ENCODE assay signal across 8 mouse cellular contexts in genomic region chr3:145937505-145938404, GRCm38 (mm10). TPM values are rescaled to one million over a fixed set of nuclear protein-coding genes. Genes with fewer than 3 reads are reported as not detected.
DNase-seq lines count a peak whose midpoint lies in the region; ATAC-seq and TF ChIP-seq lines count a peak whose summit lies in the region.

2410004B18Rik (plus strand) TSS chr3:145938014.

- H3K27me3 ChIP-seq in Patski: no peaks in the 10 kb centered on the region
- H3K27me3 ChIP-seq in hindbrain, embryonic 12.5 days: no peaks in the 10 kb centered on the region

- H3K27ac ChIP-seq in hindbrain, embryonic 12.5 days: peak within 1 kb of the TSS; percentile 81

- DNase-seq in Patski (ENCODE audit: low read depth, low spot score): peak; percentile 79
- peak; percentile 96 to 97 for DNase-seq in cerebellum, postnatal 10 days
- peak; percentile 73 to 89 for DNase-seq in frontal cortex, postnatal 10 days (ENCODE audit: low spot score in 2 of 2)
- peak; percentile 89 to 92 for DNase-seq in layer of hippocampus, postnatal 14 days (ENCODE audit: low spot score in 2 of 2)
- peak; percentile 94 for DNase-seq in lung, postnatal 10 days
- peak; percentile 93 for DNase-seq in ovary, postnatal 14 days (ENCODE audit: low spot score)
- DNase-seq in thymus, postnatal 10 days (ENCODE audit: low spot score in 2 of 2): peak; percentile 80 to 95

- H3K9me3 ChIP-seq in hindbrain, embryonic 12.5 days (replicated peaks): no peaks in the 10 kb centered on the region

- H3K9ac ChIP-seq in hindbrain, embryonic 12.5 days: peak within 1 kb of the TSS; percentile 94

- H3K4me2 ChIP-seq in hindbrain, embryonic 12.5 days (replicated peaks): peak within 1 kb of the TSS; percentile 77

- ATAC-seq in Patski: peak; percentile 93
- peak; percentile 96 for ATAC-seq in hindbrain, embryonic 12.5 days (ENCODE audit: low FRiP score)

- peaks cover 22% of the 10 kb centered on the region for H3K4me1 ChIP-seq in hindbrain, embryonic 12.5 days

- peaks cover 21% of the 10 kb centered on the region for H3K36me3 ChIP-seq in hindbrain, embryonic 12.5 days

- TF ChIP-seq CTCF in Patski (IDR thresholded peaks at IDR 0.05): no peak

- H3K4me3 ChIP-seq in hindbrain, embryonic 12.5 days: peak within 1 kb of the TSS; percentile 97

- in situ Hi-C loops in Patski (cut with MboI; ENCODE audit: low pct_unique_long_range_greater_than_20kb): no loop called here

- POLR2A ChIA-PET in Patski (lab: Charles Lee): interaction anchor here (0.8 to 1.1 kb wide), 4 partner anchors 13 to 240 kb away, joined by 3 to 4 read pairs (median 3); no protein-coding TSS in a partner anchor

- 2% methylated on average over 46 of the region's 70 CpGs for WGBS in hindbrain, embryonic 12.5 days

- CTCF ChIA-PET in Patski (lab: Charles Lee): interaction anchor here (0.6 to 3.5 kb wide), 15 partner anchors 9 to 445 kb away, joined by 3 to 39 read pairs (median 4); partner anchors contain the start of gene Bcl10

RNA-seq across cellular contexts. Expression of gene 2410004B18Rik, which starts in this region (rescaled TPM):
- polyA plus RNA-seq in Patski (2021): 44.8 TPM
- 61.4 and 64.3 TPM in 2 replicates for polyA plus RNA-seq in hindbrain, embryonic 12.5 days (2016; fragmentation: Nextera tagmentation; extraction: Ambion mirVana)
- 10 to 100 TPM; 38.1 to 40.3 TPM for total RNA-seq in layer of hippocampus, postnatal 14 days (2021)

Comparison
In these comparisons a context has a peak if more than half of its experiments do, and no peak if none do; other contexts are left out.
1. Peak in every context shown above with its lines: DNase-seq, ATAC-seq, H3K4me3 ChIP-seq and H3K27ac ChIP-seq.